Mouse (Mus musculus) thymus, adult 2 months (tissue): Measurements from ENCODE around the gene Zfp365. TPM values are rescaled to one million over a fixed set of nuclear protein-coding genes. Genes with fewer than 3 reads are reported as not detected.

Experiments
- DNase-seq: peaks from one replicate; pipeline ENCODE4 v3.0.0; 2021
- H3K27ac ChIP-seq: fragments of 200-500 bp; 2 replicates; pipeline ENCODE4 v1.5.1; 2012; ENCODE audit warnings: low read length, control low read depth; ENCODE audit not compliant: control insufficient read depth, insufficient read depth
- H3K27me3 ChIP-seq: fragments of 200-500 bp; 2 replicates; pipeline ENCODE4 v1.6.1; 2012; ENCODE audit warnings: mild to moderate bottlenecking, low read length, moderate library complexity, mixed read lengths; ENCODE audit not compliant: control insufficient read depth, insufficient read depth
- H3K36me3 ChIP-seq: fragments of 200-500 bp; 2 replicates; pipeline ENCODE4 v1.6.1; 2012; ENCODE audit warnings: mild to moderate bottlenecking, low read length, moderate library complexity; ENCODE audit not compliant: control insufficient read depth, insufficient read depth
- H3K4me1 ChIP-seq: fragments of 200-500 bp; replicated peaks from 2 replicates; pipeline ENCODE4 v1.6.1; 2012; ENCODE audit warnings: low read length; ENCODE audit not compliant: control insufficient read depth, insufficient read depth
- H3K4me3 ChIP-seq: fragments of 200-500 bp; 2 replicates; pipeline ENCODE4 v1.5.1; 2012; ENCODE audit warnings: mild to moderate bottlenecking, low read length, control low read depth, moderate library complexity; ENCODE audit not compliant: control insufficient read depth, insufficient read depth
- CTCF ChIP-seq: fragments of 200-500 bp; IDR thresholded peaks from 2 replicates; pipeline ENCODE4 v1.5.1; 2012; ENCODE audit warnings: mild to moderate bottlenecking, control low read depth, low read length, moderate library complexity, borderline replicate concordance; ENCODE audit not compliant: control insufficient read depth, poor library complexity, insufficient read depth; ENCODE audit errors: extremely low read depth
- POLR2A ChIP-seq: fragments of 200-500 bp; IDR thresholded peaks from 2 replicates; pipeline ENCODE4 v1.6.1; 2012; ENCODE audit warnings: mild to moderate bottlenecking, low read length, control low read depth, moderate library complexity; ENCODE audit not compliant: control insufficient read depth, poor library complexity, insufficient read depth; ENCODE audit errors: extremely low read depth
- WGBS: fragments of 180-500 bp; shearing (Covaris S2); methylation state at CpG from one replicate; pipeline ENCODE4 v1.1.7; 2018; 5-methylcytosine and 5-hydroxymethylcytosine counted together
- polyA plus RNA-seq: library from polyadenylated mRNA; depleted of rRNA; stranded (reverse); fragments of >200 nt; gene quantifications from 2 replicates; pipeline ENCODE4 v1.2.3, GENCODE M21; 2012

The Zfp365 gene
- polyA plus RNA-seq, 1 experiment: 1.00 TPM

- no peaks in the 10 kb centered on the region for H3K36me3 ChIP-seq
- no peaks in the 10 kb centered on the region for H3K27me3 ChIP-seq
- WGBS: 95% methylated on average over 6 of the region's 6 CpGs
- H3K27ac ChIP-seq: no peak overlapping the region
- DNase-seq: no peak
- H3K4me3 ChIP-seq: no peak overlapping the region
- H3K4me1 ChIP-seq: peaks cover 14% of the 10 kb centered on the region
- TF ChIP-seq CTCF: no peak
- TF ChIP-seq POLR2A: no peak
Observed at GRCm38 (mm10) chr10:67897281-67897680, 15.2 kb downstream of the Zfp365 start.

DNA sequence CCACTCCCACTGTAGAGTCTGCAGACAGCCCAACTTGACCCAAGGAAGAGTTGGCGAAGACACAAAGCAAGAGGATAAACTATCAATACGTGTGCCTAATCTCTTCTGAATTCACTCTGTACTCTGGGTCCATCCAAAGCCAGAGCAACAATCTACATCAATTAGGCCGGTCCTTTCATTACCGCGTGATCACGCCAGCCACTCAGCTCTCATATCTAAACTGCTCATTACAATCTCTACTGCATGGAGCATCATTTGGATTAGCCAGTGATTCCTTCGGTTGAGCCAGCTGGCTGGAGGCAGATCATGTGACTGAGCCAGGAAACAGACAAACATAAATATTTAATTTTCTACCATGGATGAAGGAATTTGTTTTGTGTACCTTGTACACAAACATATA lies 17.8 kb downstream of the Zfp365 start:
- Histone ChIP-seq H3K36me3 (no peaks in the 10 kb centered on the region), H3K4me1 (peaks cover 12% of the 10 kb centered on the region), H3K27me3 (no peaks in the 10 kb centered on the region), H3K4me3 (no peak overlapping the region), H3K27ac (no peak overlapping the region)
- DNase-seq: no peak
- no peak for TF ChIP-seq POLR2A
- no peak for TF ChIP-seq CTCF
- 98% methylated on average over 7 of the region's 7 CpGs for WGBS

DNA sequence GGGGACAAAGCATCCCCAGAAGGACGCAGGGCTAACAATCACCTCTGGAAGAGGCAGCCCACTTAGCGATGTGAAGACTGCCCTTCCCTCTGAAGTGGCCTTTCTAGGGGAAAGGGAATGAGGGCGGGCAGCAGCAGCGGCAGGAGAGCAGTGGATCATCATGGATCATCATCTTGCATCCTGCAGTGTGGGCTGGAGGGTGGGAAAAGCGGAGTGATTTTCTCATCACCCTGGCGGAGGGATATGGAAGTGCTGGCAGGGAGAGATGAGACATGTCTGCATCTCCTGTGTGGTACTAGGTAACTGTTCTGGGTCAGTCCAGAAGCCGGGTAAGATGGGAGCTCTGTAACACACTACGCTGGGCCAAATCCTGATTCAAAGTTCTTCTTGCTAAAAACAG lies 18.4 kb downstream of the Zfp365 start:
- Histone ChIP-seq H3K27ac (no peak overlapping the region), H3K4me1 (peaks cover 12% of the 10 kb centered on the region), H3K27me3 (no peaks in the 10 kb centered on the region), H3K4me3 (no peak overlapping the region), H3K36me3 (no peaks in the 10 kb centered on the region)
- WGBS: 95% methylated on average over 8 of the region's 8 CpGs
- TF ChIP-seq CTCF (no peak), POLR2A (no peak)
- DNase-seq: no peak

GRCm38 (mm10) chr10:67893226-67893625 lies 19.2 kb downstream of the Zfp365 start:
- TF ChIP-seq POLR2A: no peak

DNA sequence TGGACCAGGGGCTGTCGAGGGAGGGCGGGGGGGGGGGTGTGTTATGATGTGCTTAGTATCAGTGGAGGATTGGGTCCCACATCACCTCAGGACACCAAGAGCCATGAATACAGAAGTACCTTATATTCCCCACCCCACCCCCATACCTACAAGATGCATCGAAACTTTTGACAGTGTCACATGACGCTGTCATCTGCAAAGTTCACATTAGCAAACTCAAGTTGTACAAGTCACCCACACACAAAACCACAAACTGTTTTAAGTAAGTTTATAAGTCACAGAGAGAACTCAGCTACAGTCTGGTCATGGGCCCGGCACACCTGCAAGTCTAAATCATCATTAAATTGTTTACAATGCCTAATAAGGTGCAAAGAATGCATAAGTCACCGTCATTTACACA lies 21.3 kb downstream of the Zfp365 start:
- no peaks in the 10 kb centered on the region for H3K27me3 ChIP-seq
- peaks cover 10% of the 10 kb centered on the region for H3K4me1 ChIP-seq
- TF ChIP-seq CTCF: no peak
- no peak for TF ChIP-seq POLR2A

More at GRCm38 (mm10) chr10:67893226-67893625, 19.2 kb downstream of the Zfp365 start:
- no peak overlapping the region for H3K27ac ChIP-seq
- peaks cover 7% of the 10 kb centered on the region for H3K4me1 ChIP-seq
- 96% methylated on average over 10 of the region's 10 CpGs for WGBS
- no peak overlapping the region for H3K4me3 ChIP-seq
- no peak for DNase-seq
- H3K27me3 ChIP-seq: no peaks in the 10 kb centered on the region
- no peaks in the 10 kb centered on the region for H3K36me3 ChIP-seq

DNA sequence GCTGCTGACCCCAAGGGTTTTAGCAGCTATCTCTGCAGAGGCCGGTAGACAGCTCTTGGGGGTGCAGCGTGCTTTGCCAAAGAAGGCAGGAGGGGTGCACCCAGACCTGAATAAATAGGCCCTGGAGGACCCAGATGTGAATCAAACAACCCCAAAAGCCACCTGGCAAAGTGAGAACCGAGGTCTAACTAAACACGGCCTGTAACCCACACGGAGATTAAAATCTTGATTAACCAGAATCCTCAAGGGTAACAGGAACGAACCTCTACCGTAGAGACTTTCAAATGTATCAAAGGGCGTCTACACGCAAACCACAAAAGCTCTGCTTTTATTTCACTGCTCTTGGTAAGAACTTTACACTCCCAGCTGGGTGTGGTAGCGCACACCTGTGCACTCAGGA lies 24.5 kb downstream of the Zfp365 start:
- H3K36me3 ChIP-seq: no peaks in the 10 kb centered on the region
- H3K4me3 ChIP-seq: no peak overlapping the region
- DNase-seq: peak; percentile 40
- H3K27ac ChIP-seq: peak overlapping the region; percentile 44; the same call in 1 of the 2 replicates
- no peak for TF ChIP-seq CTCF
- TF ChIP-seq POLR2A: no peak
- H3K27me3 ChIP-seq: no peaks in the 10 kb centered on the region
- 7% methylated on average over 10 of the region's 10 CpGs for WGBS
- peaks cover 10% of the 10 kb centered on the region for H3K4me1 ChIP-seq

More for the DNA sequence above, 21.3 kb downstream of the Zfp365 start:
- Histone ChIP-seq H3K27ac (no peak overlapping the region), H3K4me3 (no peak overlapping the region), H3K36me3 (no peaks in the 10 kb centered on the region)
- 37% methylated on average over 6 of the region's 6 CpGs for WGBS
- no peak for DNase-seq

DNA sequence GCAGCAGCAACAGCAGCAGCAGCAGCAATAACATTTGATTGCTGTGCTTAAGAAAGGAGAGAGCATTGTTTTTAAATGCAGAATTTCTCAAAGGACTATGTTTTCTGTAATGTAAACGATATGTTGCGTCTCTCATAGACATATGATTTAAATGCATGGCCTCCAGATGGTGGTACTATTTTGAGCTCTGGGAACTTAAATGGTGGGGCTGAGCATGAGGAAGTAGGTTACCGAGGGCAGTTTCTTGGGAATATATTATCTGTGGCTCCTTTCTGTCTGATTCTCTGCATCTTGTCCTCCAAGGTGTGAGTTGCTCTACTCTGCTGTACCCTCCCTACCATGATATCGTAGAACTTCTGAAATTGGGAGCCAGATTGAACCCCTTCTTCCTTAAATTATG lies 31.8 kb downstream of the Zfp365 start:
- no peaks in the 10 kb centered on the region for H3K27me3 ChIP-seq
- no peaks in the 10 kb centered on the region for H3K36me3 ChIP-seq
- 89% methylated on average over 4 of the region's 4 CpGs for WGBS
- TF ChIP-seq CTCF: no peak
- TF ChIP-seq POLR2A: no peak
- no peak overlapping the region for H3K27ac ChIP-seq
- no peaks in the 10 kb centered on the region for H3K4me1 ChIP-seq
- no peak overlapping the region for H3K4me3 ChIP-seq
- DNase-seq: no peak
